Mouse (Mus musculus) urinary bladder, adult 2 months (tissue): Measurements from ENCODE around the gene Slc16a8. TPM values are rescaled to one million over a fixed set of nuclear protein-coding genes. Genes with fewer than 3 reads are reported as not detected.

ENCODE experiments used
- DNase-seq: peaks from one replicate; pipeline ENCODE4 v3.0.0; 2022; ENCODE audit warnings: low spot score
- polyA plus RNA-seq: library from polyadenylated mRNA; depleted of rRNA; stranded (reverse); fragments of >200 nt; gene quantifications from 2 replicates; pipeline ENCODE4 v1.2.3, GENCODE M21; 2012; rRNA removed

Slc16a8 gene
- 0.04 and 0.21 TPM in 2 replicates for polyA plus RNA-seq

DNA sequence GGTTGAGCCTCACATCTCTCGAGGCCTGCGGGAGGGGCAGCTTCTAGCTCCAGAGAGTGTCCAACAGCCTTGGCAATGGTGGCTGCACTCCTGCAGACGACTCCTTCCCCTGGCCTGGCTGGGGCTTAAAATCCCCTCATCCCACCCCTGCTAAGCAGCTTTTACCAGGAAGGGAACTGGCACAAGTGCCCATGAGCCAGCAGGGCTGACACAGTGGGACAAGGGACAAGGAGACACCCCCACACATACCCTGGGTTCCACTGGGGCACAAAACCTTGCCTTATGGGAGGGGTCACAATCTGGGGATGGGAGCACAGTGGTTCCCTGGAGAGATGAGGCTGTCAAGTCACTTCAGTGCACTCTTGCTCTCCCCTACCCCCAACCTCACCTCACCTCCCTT is at the start of gene Slc16a8:
TSS of gene Slc16a8 (minus strand) at position 101 of the 400 bp plus-strand sequence.
- no peak for DNase-seq

- DNase-seq = no peak
Measured at GRCm38 (mm10) chr15:79303725-79304124, 49.2 kb upstream of the Slc16a8 start.

DNA sequence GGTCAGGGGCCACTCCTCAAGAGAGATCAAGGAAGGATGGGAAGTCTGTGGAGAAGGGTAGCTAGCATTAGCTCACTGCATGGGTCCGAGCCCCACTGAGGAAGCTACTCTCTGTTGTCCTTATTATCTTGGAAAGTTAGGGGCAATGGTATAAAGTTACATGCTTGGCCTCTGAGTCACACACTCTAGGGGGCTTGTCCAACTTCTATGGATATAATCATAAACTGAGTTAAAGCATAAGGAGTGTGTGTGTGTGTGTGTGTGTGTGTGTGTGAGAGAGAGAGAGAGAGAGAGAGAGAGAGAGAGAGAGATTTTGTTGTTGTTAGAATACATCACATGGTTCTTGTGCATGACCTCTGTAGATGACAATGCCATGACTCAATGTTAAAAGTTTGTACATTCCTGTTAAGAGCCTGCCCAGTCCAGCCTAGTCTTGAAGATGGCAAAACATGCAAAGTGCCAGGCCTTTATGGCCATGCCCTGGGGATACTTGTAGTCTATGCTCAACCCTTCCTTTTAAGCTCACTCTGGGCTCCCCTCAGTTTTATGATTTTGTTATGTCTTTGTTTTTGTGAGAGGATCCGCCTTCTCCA is 45.1 kb upstream of the Slc16a8 start:
- DNase-seq = no peak

- DNase-seq = no peak
Measured at GRCm38 (mm10) chr15:79298553-79298952, 44.0 kb upstream of the Slc16a8 start.

GRCm38 (mm10) chr15:79292779-79293178 is 38.2 kb upstream of the Slc16a8 start:
- no peak for DNase-seq

GRCm38 (mm10) chr15:79290340-79290739 is 35.8 kb upstream of the Slc16a8 start:
- no peak for DNase-seq

DNA sequence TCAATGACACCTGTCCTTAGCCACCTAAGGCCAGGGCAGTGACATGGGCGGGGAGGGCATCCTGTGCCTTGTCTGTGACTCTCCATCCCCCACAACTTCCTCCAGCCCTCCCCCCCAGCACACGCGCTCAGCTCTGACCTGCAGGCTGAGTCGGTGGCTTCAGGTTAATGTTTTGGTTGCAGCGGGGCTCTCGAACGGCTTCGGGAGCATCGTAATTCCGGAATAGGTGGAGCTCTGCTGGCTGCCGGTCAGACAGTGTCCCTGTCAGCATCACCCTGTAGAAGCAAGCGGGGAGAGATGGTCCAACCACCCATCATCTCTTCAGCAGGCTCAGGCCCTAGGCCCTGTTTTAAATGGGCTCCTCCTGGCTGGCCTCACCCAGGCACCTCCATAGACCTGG is 34.9 kb upstream of the Slc16a8 start:
- no peak for DNase-seq

DNA sequence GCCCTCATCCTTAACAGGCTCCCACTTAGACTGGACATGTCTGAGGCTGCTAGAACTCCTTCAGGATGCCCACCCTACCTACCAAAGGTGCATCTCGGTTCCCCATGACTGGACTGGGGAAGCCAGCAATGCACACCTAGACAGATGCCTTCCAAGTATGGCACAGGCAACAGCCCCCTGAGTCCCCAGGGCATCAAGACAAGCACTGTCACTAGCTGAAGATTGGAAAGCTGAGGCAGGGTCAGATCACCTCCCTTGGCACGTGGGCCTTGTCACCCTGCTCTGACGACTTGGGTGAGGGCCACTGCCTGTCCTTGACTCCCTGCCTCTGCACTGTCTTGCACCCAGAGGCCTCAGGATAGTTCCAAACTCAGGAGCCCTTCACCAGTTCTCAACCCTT is 33.8 kb upstream of the Slc16a8 start:
- DNase-seq = no peak

GRCm38 (mm10) chr15:79287091-79287490 is 32.5 kb upstream of the Slc16a8 start:
- no peak for DNase-seq

DNA sequence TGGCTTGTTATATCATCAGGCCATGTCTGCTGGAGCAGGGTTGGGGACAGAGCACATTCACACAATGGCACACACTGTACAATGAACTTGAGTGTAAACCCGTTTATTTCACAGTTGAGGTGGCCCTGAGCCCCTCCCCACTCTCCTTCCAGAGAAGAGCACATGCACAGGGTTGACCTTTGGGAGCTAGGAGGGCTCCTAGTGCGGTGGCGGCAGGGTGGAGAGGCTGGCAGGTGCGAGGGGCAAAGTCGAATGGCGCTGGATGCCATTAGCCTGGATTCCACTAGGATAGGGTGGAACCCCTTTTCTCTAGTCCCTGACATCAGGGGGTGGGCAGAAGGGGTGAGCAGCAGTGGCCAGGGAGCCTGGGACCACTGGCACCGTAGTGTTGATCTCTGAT is 31.6 kb upstream of the Slc16a8 start:
- no peak for DNase-seq

DNA sequence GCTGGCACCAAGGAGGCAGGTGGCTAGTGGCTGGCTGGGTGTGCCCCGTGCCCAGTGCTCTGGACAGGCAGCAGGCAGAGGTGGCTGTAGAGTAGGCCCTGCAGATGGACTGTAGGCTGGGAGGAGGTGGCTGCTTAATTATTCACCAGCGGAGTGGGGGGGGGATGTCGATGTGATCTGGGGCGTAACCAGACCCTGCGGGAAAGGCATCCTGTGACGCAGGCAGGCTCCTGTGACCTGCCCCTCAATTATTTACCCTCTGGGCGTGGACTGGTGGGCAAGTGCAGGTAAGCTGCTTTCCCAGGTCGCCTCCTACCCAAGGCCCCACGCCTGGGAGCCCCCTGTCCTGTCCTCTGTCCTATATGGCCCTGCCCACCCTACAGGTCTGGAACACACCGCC is 30.8 kb upstream of the Slc16a8 start, which contains the start of gene Baiap2l2:
TSS of gene Baiap2l2 (minus strand) at position 139 of the 400 bp plus-strand sequence.
- DNase-seq = no peak

GRCm38 (mm10) chr15:79283371-79283770 is 28.8 kb upstream of the Slc16a8 start:
- DNase-seq = no peak

DNA sequence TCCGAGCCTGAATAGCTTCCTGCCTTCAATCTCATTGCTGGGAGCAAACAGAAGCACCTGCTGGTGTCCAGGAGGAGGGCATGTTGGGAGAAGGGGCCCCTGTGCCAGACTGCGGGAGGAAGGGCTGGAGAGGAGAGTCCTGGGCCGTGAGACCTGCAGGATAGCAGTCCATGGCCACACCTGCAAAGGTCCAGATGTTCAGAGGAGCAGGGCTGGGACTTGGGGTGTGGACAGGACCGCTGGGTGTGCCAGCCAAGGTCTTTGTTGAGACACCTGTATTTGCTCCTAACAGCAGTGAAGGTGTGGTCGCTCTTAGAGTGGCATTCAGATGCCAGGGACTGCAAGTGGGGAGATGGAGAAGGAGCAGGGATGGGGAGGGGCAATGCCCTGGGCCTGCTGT is 27.9 kb upstream of the Slc16a8 start:
- no peak for DNase-seq

- no peak for DNase-seq
Measured at GRCm38 (mm10) chr15:79281389-79281788, 26.8 kb upstream of the Slc16a8 start.

DNA sequence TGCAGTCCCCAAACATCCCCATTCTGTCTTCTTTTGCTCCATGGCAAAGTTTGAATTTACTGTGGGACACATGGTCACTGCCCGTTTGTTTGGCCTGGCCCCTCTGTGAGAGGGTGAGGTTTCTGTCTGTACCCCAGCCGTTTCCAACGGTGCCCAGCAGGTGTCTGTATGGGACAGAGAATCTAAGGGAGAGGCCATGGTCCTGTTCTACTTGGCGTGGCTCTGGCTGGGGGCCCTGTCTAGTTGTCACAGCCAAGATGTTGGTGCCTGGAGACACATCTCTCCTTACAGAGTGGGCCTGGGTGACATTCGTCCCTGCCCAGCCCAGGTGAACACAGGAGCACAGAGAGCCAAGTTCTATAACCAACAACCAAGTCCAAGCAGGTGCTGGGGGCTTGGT is 26.3 kb upstream of the Slc16a8 start:
- DNase-seq = no peak

DNA sequence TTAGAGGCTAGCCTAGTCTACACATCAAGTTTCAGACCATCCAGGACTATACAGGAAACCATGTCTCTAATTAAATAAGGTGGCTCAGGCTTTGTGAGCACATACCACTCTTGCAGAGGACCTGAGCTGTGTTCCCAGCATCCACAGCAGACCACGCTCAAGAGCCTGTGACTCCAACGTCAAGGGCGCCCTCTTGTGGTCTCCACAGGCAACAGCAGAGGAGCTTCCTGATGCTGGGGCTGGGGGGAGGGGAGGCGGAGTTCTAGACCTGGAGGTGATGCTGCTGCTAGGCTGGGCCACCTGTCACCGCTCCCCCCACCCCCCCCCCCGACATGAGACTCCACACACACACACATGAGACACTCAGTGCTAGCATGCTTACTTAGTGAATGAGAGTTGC is 25.6 kb upstream of the Slc16a8 start:
- no peak for DNase-seq

DNA sequence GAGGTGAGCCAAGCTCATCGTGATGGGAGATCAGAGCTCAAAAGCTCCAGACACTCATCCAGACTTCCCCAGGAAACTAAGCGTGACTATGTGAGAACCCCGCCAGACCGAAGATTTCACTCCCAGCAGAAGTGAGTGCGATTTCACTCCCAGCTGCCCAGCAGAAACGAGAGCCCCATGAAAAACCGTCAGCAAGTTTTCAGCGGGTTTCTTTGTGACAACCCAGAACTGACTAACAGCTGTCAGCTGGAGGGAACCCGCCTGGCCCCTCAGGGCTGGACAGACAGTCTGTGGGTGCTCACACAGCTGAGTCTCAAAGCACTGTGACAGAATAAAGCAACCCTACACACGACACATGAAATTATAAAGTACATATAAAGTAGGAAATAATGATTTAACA is 23.2 kb upstream of the Slc16a8 start:
- no peak for DNase-seq

DNA sequence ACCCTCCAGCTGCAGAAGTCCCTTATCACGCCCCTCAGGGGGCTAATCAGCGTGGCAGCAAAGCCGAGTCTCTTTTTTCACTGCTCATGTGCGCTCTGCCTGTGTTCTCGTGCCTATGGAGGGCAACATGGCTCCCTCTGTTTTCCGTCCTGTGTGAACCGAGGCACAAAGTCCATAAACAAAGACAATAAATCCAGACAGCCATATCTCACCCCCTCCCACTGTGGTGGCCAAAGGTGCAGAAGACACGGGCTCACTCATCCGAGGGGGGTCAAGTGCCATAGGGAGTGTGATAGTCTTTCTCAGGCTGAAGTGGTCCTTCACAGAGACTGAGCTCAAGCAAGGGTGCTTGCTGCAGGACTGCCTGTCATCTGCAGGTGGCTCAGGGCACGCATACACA is 18.5 kb upstream of the Slc16a8 start:
- no peak for DNase-seq

DNA sequence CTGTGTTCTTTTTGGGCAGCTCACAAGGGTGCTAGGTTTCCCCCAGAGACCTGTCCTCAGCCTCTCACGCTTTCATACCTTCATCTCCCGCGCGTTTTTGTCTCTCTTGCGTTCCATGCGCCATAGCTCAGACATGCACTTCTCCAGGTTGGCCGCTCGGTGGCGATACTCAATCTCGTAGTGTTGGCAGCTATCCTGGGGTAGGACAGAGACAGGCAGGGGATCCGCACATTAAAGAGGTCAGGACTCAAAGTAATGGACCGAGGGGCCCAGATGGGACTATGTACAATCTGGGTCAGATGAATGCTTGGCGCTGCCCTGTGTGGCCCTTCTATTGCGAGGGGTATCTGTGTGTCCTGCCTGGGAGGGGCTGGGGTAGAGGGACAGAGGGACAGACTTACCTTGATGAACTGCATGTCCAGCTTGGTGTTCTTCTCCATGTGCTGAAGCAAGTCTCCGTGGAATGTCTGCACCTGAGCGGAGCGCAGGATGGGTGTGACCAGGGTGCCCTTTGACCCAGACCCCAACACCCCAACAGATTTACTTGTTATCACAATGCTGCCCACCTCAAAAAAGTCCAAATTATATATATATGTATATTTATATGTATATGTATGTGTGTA is 16.7 kb upstream of the Slc16a8 start:
- no peak for DNase-seq

GRCm38 (mm10) chr15:79270317-79271123 is 16.0 kb upstream of the Slc16a8 start:
- DNase-seq = no peak

DNA sequence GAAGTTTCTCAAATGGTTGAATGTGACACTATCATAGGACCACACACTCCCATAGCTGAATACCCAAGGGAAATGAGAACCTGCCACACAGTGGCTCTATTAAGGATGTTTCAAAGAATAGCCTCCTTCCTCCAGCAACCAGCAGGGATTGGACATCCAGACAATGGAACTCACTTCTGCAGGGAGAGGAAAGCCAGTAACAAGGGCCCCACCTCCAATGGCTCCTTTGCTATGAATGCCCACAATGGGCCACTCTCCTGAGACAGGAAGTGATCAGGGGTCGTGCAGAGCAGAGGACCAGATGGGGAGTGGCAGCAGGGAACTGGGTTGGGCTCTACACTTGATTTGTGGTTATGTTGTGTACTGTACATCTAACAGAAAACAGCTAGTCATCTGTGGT is 14.0 kb upstream of the Slc16a8 start:
- no peak for DNase-seq

DNA sequence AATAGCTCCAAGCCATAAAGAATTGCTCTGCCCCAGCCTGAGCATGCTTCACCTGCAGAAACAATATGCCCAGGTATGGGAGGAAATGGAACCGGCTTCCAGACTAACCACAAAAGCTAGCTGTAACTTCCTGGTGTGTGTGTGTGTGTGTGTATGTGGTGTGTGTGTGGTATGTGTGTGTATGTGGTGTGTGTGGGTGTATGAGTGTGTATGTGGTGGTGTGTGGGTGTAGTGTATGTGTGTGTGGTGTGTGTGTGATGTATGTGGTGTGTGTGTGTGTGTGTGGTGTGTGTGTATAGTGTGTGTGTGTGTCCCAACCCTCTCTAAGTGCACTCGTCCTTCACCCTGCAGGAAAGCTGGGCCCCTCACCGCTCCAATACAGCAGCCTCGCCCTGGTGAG is 10.8 kb upstream of the Slc16a8 start:
- DNase-seq = no peak

DNA sequence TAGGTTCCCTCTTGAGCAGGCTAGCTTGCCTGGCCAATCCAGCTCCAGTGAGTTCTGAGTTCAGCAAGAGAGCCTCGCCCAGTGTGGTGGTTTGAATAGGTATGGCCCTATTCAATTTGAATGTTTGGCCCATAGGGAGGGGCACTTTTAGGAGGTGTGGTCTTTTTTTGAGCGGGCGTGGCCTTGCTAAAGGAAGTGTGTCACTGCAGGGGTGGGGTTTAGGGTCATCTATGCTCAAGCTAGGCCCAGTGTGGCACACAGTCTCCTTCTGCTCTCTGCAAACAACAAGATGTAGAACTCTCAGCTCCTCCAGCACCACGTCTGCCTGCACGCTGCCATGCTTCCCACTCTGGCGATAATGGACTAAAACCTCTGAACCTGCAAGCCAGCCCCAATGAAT is 9.2 kb upstream of the Slc16a8 start:
- no peak for DNase-seq
